ENCODE assay signal across 8 mouse cellular contexts in genomic region chr5:134489583-134489982, GRCm38 (mm10). TPM values are rescaled to one million over a fixed set of nuclear protein-coding genes. Genes with fewer than 3 reads are reported as not detected.
DNase-seq lines count a peak whose midpoint lies in the region; ATAC-seq and TF ChIP-seq lines count a peak whose summit lies in the region.

No protein-coding gene starts in this region.

- ATAC-seq in activated CD4-positive, CD25-positive, alpha-beta regulatory T cell, adult 4 months, result peak; percentile 24
- ATAC-seq in hindbrain, embryonic 15.5 days (ENCODE audit: low FRiP score, low read depth), result no peak
- ATAC-seq in megakaryocyte-erythroid progenitor cell, adult 5-6 weeks (replicated peaks; ENCODE audit: low FRiP score, low TSS enrichment, poor library complexity, severe bottlenecking), result peak; percentile 32; the same call in 1 of the 2 replicates
- ATAC-seq in erythroid progenitor cell, adult 5-6 weeks (replicated peaks; ENCODE audit: low FRiP score, poor library complexity, severe bottlenecking), result no peak

- H3K27ac ChIP-seq in heart, adult 2 months, result no peak overlapping the region
- 0 out of 2 replicates have a peak overlapping the region, but pooled peaks have one; percentile 25 for H3K27ac ChIP-seq in hindbrain, embryonic 15.5 days (replicated peaks)

- no peaks in the 10 kb centered on the region for H3K36me3 ChIP-seq in heart, adult 2 months (ENCODE audit: control insufficient read depth, insufficient read depth, low read length)
- peaks cover 45% of the 10 kb centered on the region for H3K36me3 ChIP-seq in hindbrain, embryonic 15.5 days

- no peaks in the 10 kb centered on the region for H3K4me1 ChIP-seq in heart, adult 2 months (ENCODE audit: control insufficient read depth, insufficient read depth, low read length)
- H3K4me1 ChIP-seq in hindbrain, embryonic 15.5 days (replicated peaks), result 0 out of 2 replicates have a peak, but pooled peaks cover 2% of the 10 kb centered on the region

- WGBS in heart, adult 2 months, result 41% methylated on average over 9 of the region's 9 CpGs
- 33% methylated on average over 9 of the region's 9 CpGs for WGBS in hindbrain, embryonic 15.5 days

- TF ChIP-seq POLR2A in heart, adult 2 months (IDR thresholded peaks at IDR 0.05; ENCODE audit: insufficient read depth, low read depth, low read length), result no peak

- H3K9me3 ChIP-seq in hindbrain, embryonic 15.5 days, result no peaks in the 10 kb centered on the region

- no peak overlapping the region for H3K4me3 ChIP-seq in heart, adult 2 months
- H3K4me3 ChIP-seq in hindbrain, embryonic 15.5 days, result no peak overlapping the region

- peak; percentile 40 to 49 for DNase-seq in heart, adult 2 months
- no peak for DNase-seq in heart, postnatal 25 days (ENCODE audit: low spot score)
- DNase-seq in B cell, adult 2 months, result peak; percentile 48 to 49
- no peak for DNase-seq in left cerebral cortex, postnatal 36 days (ENCODE audit: low spot score in 2 of 2)

- H3K79me2 ChIP-seq in heart, adult 2 months (replicated peaks; ENCODE audit: control insufficient read depth, insufficient read depth, low read length), result no peaks in the 10 kb centered on the region

- no peaks in the 10 kb centered on the region for H3K27me3 ChIP-seq in heart, adult 2 months (ENCODE audit: control insufficient read depth, insufficient read depth, low read length)
- no peaks in the 10 kb centered on the region for H3K27me3 ChIP-seq in hindbrain, embryonic 15.5 days

- TF ChIP-seq EP300 in heart, adult 2 months (IDR thresholded peaks at IDR 0.05; ENCODE audit: insufficient read depth, low read depth, low read length), result no peak

- peak; percentile 66 for TF ChIP-seq CTCF in heart, adult 2 months (IDR thresholded peaks at IDR 0.05)

- H3K4me2 ChIP-seq in hindbrain, embryonic 15.5 days, result no peak overlapping the region

- intact Hi-C loops in heart, adult 2 months (cut with DNase I), result loop anchor here (5.0 kb wide), 1 partner anchor 307 kb away; the partner anchor contains the start of gene Gtf2ird2
- intact Hi-C loops in heart, postnatal 25 days (cut with DNase I), result loop anchor here (5.0 kb wide), 1 partner anchor 307 kb away; the partner anchor contains the start of gene Gtf2ird2
- intact Hi-C loops in left cerebral cortex, postnatal 36 days (cut with DNase I), result loop anchor here (5.0 kb wide), 1 partner anchor 102 kb away; no protein-coding TSS in a partner anchor

- H3K9ac ChIP-seq in heart, adult 2 months (ENCODE audit: low read depth, low read length), result no peak overlapping the region
- H3K9ac ChIP-seq in hindbrain, embryonic 15.5 days, result no peak overlapping the region

RNA-seq across cellular contexts. Expression of gene Gtf2ird1, which starts 33.1 kb away (rescaled TPM):
- 10 to 100 TPM; 23.8 to 26.4 TPM for total RNA-seq in heart, adult 2 months (2021)
- 13.4 and 18.0 TPM in 2 replicates for polyA plus RNA-seq in heart, adult 2 months (2012; rRNA removed)
- 10 to 100 TPM; 18.2 to 26.3 TPM for total RNA-seq in heart, postnatal 25 days (2021)
- polyA plus RNA-seq in activated CD4-positive, CD25-positive, alpha-beta regulatory T cell, adult 4 months (2017; shearing (Covaris generic)), result 1 to 10 TPM; 7.5 to 7.9 TPM
- 69.0 and 73.7 TPM in 2 replicates for polyA plus RNA-seq in hindbrain, embryonic 15.5 days (2015; fragmentation: Nextera tagmentation; extraction: Ambion mirVana)
- 17.7 and 23.1 TPM in 2 replicates for total RNA-seq in megakaryocyte-erythroid progenitor cell, adult 5-6 weeks (2014; fragmentation: Nextera tagmentation)
- 5.5 and 11.8 TPM in 2 replicates for total RNA-seq in megakaryocyte-erythroid progenitor cell, adult 5-6 weeks (2017)
- total RNA-seq in erythroid progenitor cell, adult 5-6 weeks (2015; ENCODE audit: low replicate concordance), result 6.3 and 19.1 TPM in 2 replicates
- 0.77 and 1.6 TPM in 2 replicates for total RNA-seq in erythroid progenitor cell, adult 5-6 weeks (2017; ENCODE audit: low replicate concordance)
- 10 to 100 TPM; 38.5 to 57.8 TPM for total RNA-seq in left cerebral cortex, postnatal 36 days (2021)

Comparison
In these comparisons a context has a peak if more than half of its experiments do, and no peak if none do; other contexts are left out.
1. DNase-seq: peak in heart, adult 2 months (2 of 2) and B cell, adult 2 months (2 of 2); none in heart, postnatal 25 days (single experiment) and left cerebral cortex, postnatal 36 days (0 of 2).
2. ATAC-seq: peak in activated CD4-positive, CD25-positive, alpha-beta regulatory T cell, adult 4 months (single experiment) and megakaryocyte-erythroid progenitor cell, adult 5-6 weeks (single experiment); none in hindbrain, embryonic 15.5 days (single experiment) and erythroid progenitor cell, adult 5-6 weeks (single experiment).